Mouse (Mus musculus): ENCODE results near the gene Prtn3. TPM values are rescaled to one million over a fixed set of nuclear protein-coding genes. Genes with fewer than 3 reads are reported as not detected.

The Prtn3 gene
- polyA plus RNA-seq (2012; rRNA removed), result 2.4 and 2.5 TPM in 2 replicates

GRCm38 (mm10) chr10:79874290-79874862 lies at the start of gene Prtn3, which contains the start of gene Plppr3:
Gene Prtn3, plus strand, starts transcription at chr10:79874476.
Gene Plppr3, minus strand, starts transcription at chr10:79874634.
- no peaks in the 10 kb centered on the region for H3K27me3 ChIP-seq (ENCODE audit: control insufficient read depth, insufficient read depth, low read length)
- H3K4me3 ChIP-seq (replicated peaks; ENCODE audit: insufficient read depth, low read depth, low read length), result peak within 1 kb of the TSS; percentile 84
- H3K27ac ChIP-seq (ENCODE audit: insufficient read depth, low read length), result no peak within 1 kb of the TSS
- TF ChIP-seq CTCF (IDR thresholded peaks at IDR 0.05; ENCODE audit: borderline replicate concordance, insufficient read depth, low read depth, low read length) (no peak), POLR2A (IDR thresholded peaks at IDR 0.05; ENCODE audit: borderline replicate concordance, insufficient read depth, low read length) (no peak)
- H3K4me1 ChIP-seq (ENCODE audit: control insufficient read depth, insufficient read depth, low read length), result no peaks in the 10 kb centered on the region; the same call in 1 of the 2 replicates
- peak in 1 of 2 experiments; percentile 55 for DNase-seq
- 1% methylated on average over 56 of the region's 57 CpGs for WGBS

GRCm38 (mm10) chr10:79831583-79831982 lies 42.7 kb upstream of the Prtn3 start:
- Histone ChIP-seq H3K27me3 (ENCODE audit: control insufficient read depth, insufficient read depth, low read length) (no peaks in the 10 kb centered on the region), H3K4me1 (ENCODE audit: control insufficient read depth, insufficient read depth, low read length) (no peaks in the 10 kb centered on the region), H3K4me3 (replicated peaks; ENCODE audit: insufficient read depth, low read depth, low read length) (no peak overlapping the region), H3K27ac (ENCODE audit: insufficient read depth, low read length) (no peak overlapping the region)
- DNase-seq, result no peak
- WGBS, result 76% methylated on average over 3 of the region's 3 CpGs
- TF ChIP-seq POLR2A (IDR thresholded peaks at IDR 0.05; ENCODE audit: borderline replicate concordance, insufficient read depth, low read length) (no peak), CTCF (IDR thresholded peaks at IDR 0.05; ENCODE audit: borderline replicate concordance, insufficient read depth, low read depth, low read length) (no peak)

- no peak for TF ChIP-seq CTCF (IDR thresholded peaks at IDR 0.05; ENCODE audit: borderline replicate concordance, insufficient read depth, low read depth, low read length)
- no peak for TF ChIP-seq POLR2A (IDR thresholded peaks at IDR 0.05; ENCODE audit: borderline replicate concordance, insufficient read depth, low read length)
Measured at GRCm38 (mm10) chr10:79832026-79832785, 42.1 kb upstream of the Prtn3 start.

GRCm38 (mm10) chr10:79832786-79833181 lies 41.5 kb upstream of the Prtn3 start:
- 80% methylated on average over 9 of the region's 9 CpGs for WGBS
- Histone ChIP-seq H3K27ac (ENCODE audit: insufficient read depth, low read length) (no peak overlapping the region), H3K4me3 (replicated peaks; ENCODE audit: insufficient read depth, low read depth, low read length) (no peak overlapping the region), H3K4me1 (ENCODE audit: control insufficient read depth, insufficient read depth, low read length) (no peaks in the 10 kb centered on the region), H3K27me3 (ENCODE audit: control insufficient read depth, insufficient read depth, low read length) (no peaks in the 10 kb centered on the region)
- DNase-seq, result no peak
- TF ChIP-seq CTCF (IDR thresholded peaks at IDR 0.05; ENCODE audit: borderline replicate concordance, insufficient read depth, low read depth, low read length) (no peak), POLR2A (IDR thresholded peaks at IDR 0.05; ENCODE audit: borderline replicate concordance, insufficient read depth, low read length) (no peak)

More at GRCm38 (mm10) chr10:79832026-79832785, 42.1 kb upstream of the Prtn3 start:
- Histone ChIP-seq H3K4me1 (ENCODE audit: control insufficient read depth, insufficient read depth, low read length) (no peaks in the 10 kb centered on the region), H3K27me3 (ENCODE audit: control insufficient read depth, insufficient read depth, low read length) (no peaks in the 10 kb centered on the region), H3K4me3 (replicated peaks; ENCODE audit: insufficient read depth, low read depth, low read length) (no peak overlapping the region), H3K27ac (ENCODE audit: insufficient read depth, low read length) (no peak overlapping the region)
- 56% methylated on average over 7 of the region's 7 CpGs for WGBS
- no peak for DNase-seq

GRCm38 (mm10) chr10:79834769-79835398 lies 39.4 kb upstream of the Prtn3 start:
- H3K4me3 ChIP-seq (replicated peaks; ENCODE audit: insufficient read depth, low read depth, low read length), result peak overlapping the region; percentile 14
- TF ChIP-seq POLR2A (IDR thresholded peaks at IDR 0.05; ENCODE audit: borderline replicate concordance, insufficient read depth, low read length), result no peak
- peak; percentile 94 for TF ChIP-seq CTCF (IDR thresholded peaks at IDR 0.05; ENCODE audit: borderline replicate concordance, insufficient read depth, low read depth, low read length)
- no peaks in the 10 kb centered on the region for H3K4me1 ChIP-seq (ENCODE audit: control insufficient read depth, insufficient read depth, low read length)
- peak; percentile 70 to 79 for DNase-seq
- WGBS, result 20% methylated on average over 9 of the region's 9 CpGs
- H3K27ac ChIP-seq (ENCODE audit: insufficient read depth, low read length), result no peak overlapping the region
- no peaks in the 10 kb centered on the region for H3K27me3 ChIP-seq (ENCODE audit: control insufficient read depth, insufficient read depth, low read length)

GRCm38 (mm10) chr10:79836918-79837317 lies 37.4 kb upstream of the Prtn3 start:
- Histone ChIP-seq H3K4me3 (replicated peaks; ENCODE audit: insufficient read depth, low read depth, low read length) (no peak overlapping the region), H3K27me3 (ENCODE audit: control insufficient read depth, insufficient read depth, low read length) (no peaks in the 10 kb centered on the region), H3K4me1 (ENCODE audit: control insufficient read depth, insufficient read depth, low read length) (peaks cover 5% of the 10 kb centered on the region; the same call in 1 of the 2 replicates), H3K27ac (ENCODE audit: insufficient read depth, low read length) (no peak overlapping the region)
- DNase-seq, result no peak
- WGBS, result 94% methylated on average over 3 of the region's 3 CpGs
- no peak for TF ChIP-seq POLR2A (IDR thresholded peaks at IDR 0.05; ENCODE audit: borderline replicate concordance, insufficient read depth, low read length)
- no peak; the same call in 1 of the 2 replicates for TF ChIP-seq CTCF (IDR thresholded peaks at IDR 0.05; ENCODE audit: borderline replicate concordance, insufficient read depth, low read depth, low read length)

GRCm38 (mm10) chr10:79838151-79838550 lies 36.1 kb upstream of the Prtn3 start:
- DNase-seq, result no peak
- Histone ChIP-seq H3K4me3 (replicated peaks; ENCODE audit: insufficient read depth, low read depth, low read length) (no peak overlapping the region), H3K27ac (ENCODE audit: insufficient read depth, low read length) (no peak overlapping the region), H3K27me3 (ENCODE audit: control insufficient read depth, insufficient read depth, low read length) (no peaks in the 10 kb centered on the region), H3K4me1 (ENCODE audit: control insufficient read depth, insufficient read depth, low read length) (peaks cover 5% of the 10 kb centered on the region; the same call in 1 of the 2 replicates)
- no peak for TF ChIP-seq POLR2A (IDR thresholded peaks at IDR 0.05; ENCODE audit: borderline replicate concordance, insufficient read depth, low read length)
- TF ChIP-seq CTCF (IDR thresholded peaks at IDR 0.05; ENCODE audit: borderline replicate concordance, insufficient read depth, low read depth, low read length), result no peak
- 65% methylated on average over 2 of the region's 2 CpGs for WGBS
